Mouse (Mus musculus) MN1 (cell line): ENCODE results near the gene Rps19bp1.

Experiments used
- DNase-seq: peaks from one replicate; pipeline ENCODE4 v3.0.0-alpha.2; 2016; ENCODE audit warnings: low spot score

Rps19bp1 gene

GRCm38 (mm10) chr15:80263610-80264575 is at the start of gene Rps19bp1:
Rps19bp1 (minus strand) TSS chr15:80264315.
- DNase-seq, result peak; percentile 98

- peak; percentile 29 for DNase-seq
Measured at GRCm38 (mm10) chr15:80306146-80306545, 42.0 kb upstream of the Rps19bp1 start.

GRCm38 (mm10) chr15:80304188-80304587 is 40.1 kb upstream of the Rps19bp1 start:
- no peak for DNase-seq

- no peak for DNase-seq
Measured at GRCm38 (mm10) chr15:80303779-80304178, 39.7 kb upstream of the Rps19bp1 start.

DNA sequence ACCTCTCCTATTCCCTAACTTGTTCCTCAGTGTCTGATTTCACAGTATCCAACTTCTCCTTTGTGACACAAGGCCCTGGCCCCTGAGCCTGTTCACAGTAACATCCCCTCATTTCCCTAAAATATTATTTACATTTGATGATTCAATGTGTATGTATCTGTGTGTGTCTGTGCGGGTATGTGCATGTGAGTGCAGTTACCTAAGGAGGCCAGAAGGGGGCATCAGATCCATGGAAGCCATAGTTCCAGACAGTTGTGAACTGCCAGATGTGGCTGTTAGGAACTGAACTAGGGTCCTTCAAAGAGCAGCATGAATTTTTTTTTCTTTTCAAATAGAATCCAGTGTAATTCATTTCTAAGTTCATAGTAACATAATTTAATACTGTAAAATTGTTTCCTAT is 33.0 kb upstream of the Rps19bp1 start:
- DNase-seq, result no peak

GRCm38 (mm10) chr15:80289436-80289835 is 25.3 kb upstream of the Rps19bp1 start:
- DNase-seq, result peak; percentile 91

DNA sequence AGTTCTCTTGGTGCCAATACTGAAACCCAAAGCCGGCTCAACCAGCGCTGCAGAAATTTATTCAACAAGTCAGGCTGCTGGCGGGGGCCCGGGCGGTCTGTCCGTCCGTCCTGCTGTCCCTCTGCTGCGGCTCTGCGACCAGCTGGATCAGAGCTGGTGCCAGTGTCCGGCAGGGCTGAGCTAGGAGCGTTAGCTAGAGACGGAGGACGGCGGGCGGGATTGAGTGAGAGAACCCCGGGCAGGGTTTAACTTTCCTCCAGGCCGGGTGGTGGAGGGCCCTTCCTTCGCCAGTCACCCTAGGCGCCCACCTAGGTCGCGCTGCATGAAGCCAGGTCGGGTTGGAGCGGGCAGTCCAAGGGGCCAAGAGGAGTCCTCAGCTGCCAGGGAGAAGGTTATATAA is 23.9 kb upstream of the Rps19bp1 start:
- DNase-seq, result no peak

GRCm38 (mm10) chr15:80286851-80287415 is 22.8 kb upstream of the Rps19bp1 start, which contains the start of gene Cacna1i:
Cacna1i (plus strand) TSS chr15:80287238.
- DNase-seq, result peak; percentile 72

GRCm38 (mm10) chr15:80280646-80281045 is 16.5 kb upstream of the Rps19bp1 start:
- no peak for DNase-seq

GRCm38 (mm10) chr15:80279053-80279452 is 14.9 kb upstream of the Rps19bp1 start:
- DNase-seq, result no peak

DNA sequence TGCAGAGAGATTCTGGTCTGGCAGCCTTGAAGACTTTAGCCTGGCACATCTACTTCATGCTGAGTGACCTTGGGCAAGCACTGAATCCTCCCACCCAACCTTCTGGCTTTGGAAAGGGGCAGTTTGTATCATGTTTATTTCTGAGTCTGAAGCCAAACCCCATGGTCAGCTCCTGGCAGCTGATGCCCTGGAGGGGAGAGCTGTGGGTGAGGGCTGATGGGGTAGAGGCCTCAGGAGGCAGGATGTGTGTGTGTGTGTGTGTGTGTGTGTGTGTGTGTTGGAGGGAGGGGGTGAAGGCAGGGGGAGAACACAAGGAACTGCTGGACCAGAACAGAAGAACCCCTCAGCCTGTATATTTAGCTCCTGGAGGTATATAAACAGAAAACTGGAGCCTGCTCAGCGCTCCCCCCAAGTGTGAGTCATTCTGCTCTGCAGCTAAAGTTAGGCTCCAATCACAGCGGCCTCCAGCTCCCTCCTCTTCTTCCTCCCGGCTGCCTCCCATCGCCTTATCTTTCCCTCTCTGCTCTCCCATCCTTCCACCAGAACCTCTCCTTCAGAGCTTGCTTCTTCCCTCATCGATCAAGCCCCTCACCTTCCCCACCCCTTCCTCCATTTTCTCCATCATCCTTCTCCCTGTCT is 14.1 kb upstream of the Rps19bp1 start:
- DNase-seq, result no peak

DNA sequence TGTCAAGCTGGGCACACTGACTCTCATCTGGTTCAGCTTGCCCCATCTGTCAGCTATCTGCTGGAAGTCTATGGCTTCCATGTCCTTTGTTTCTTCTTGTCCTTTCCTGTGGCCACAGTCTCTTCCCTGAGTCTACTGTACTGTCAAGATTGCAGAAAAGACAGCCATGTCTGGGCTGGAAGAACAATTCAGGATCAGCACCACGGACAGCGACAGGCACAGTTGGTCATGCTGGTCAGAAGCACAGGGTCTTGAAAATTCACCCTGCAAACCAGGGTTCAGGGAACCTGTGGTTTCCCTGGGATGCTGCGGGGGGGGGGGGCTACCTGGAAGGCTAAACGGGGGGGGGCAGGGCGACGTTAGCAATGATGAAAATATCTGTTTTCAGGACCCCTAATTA is 13.5 kb upstream of the Rps19bp1 start:
- DNase-seq, result no peak

DNA sequence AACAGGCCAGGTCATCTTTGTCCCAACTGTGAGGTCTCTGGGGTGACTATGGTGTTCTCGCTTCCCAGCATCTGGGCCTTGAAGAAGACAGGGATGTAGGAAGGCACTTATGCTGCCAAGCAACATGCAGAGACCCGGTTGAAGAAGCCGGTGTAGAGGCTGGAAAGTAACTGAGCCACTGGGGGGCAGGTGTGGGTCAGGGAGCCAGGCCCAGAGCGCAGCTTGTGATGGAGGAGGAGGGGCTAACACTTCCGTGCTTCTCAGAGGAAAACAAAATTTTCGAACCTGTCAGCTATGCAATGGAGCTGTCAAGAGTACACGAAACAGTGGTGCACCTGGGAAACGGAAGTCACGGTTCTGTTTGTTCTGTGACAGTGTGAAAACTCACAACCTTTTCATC is 13.0 kb upstream of the Rps19bp1 start:
- DNase-seq, result peak; percentile 83

DNA sequence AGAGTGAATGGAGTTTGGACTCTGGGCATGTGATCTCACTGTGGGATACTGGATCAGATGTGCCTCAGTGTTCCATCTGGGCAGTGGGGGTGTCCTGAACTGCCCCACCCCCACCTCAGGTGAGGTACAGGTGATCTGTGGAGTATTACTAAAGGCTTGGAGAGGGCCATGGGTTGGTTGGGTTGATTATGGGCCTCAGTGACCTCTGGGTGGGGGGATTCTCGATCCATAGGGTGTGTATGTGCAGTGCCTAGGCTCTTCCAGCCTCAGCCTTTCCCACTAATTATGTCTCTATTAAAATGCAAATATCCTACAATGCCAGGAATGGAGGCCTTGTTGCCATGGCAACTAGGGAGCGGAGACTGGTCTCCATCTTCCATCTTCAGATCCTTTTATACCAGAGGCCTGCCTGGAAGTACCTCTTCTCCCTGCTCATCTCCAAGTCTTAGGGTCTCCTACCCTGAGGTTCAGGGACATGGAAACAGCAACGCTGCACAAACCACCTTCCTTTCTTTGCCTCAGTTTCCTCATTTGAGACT is 7.8 kb upstream of the Rps19bp1 start:
- no peak for DNase-seq

- peak; percentile 92 for DNase-seq
Measured at GRCm38 (mm10) chr15:80266281-80266680, 2.2 kb upstream of the Rps19bp1 start.

GRCm38 (mm10) chr15:80261100-80261499 is 3.0 kb downstream of the Rps19bp1 start:
- no peak for DNase-seq

- peak; percentile 93 for DNase-seq
Measured at GRCm38 (mm10) chr15:80260677-80261076, 3.4 kb downstream of the Rps19bp1 start.

DNA sequence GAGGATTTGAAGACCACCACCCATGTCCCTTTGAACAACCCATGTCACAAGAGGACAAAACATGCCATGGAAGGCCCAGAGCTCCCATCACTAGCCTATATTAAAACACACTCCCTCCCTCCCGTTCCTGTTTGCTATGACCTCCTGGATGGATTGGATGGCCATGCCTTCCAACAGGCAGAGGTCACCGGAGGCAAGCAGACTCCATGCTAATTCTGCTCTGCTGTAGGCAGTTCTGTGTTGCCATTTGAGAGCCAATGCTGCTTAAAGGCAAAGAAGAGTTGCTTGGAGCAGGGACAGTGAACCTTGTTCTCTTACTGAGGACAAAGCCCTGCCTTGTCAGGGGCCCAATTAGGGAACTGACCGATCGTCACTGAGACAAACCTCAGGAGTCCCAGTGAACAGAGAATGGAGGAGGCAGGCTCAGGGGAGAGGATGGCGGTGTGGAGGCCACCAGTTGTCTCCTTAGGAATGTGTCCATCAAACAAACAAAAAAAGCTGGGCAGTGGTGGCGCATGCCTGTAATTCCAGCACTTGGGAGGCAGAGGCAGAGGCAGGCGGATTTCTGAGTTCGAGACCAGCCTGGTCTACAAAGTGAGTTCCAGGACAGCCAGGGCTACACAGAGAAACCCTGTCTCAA is 4.6 kb downstream of the Rps19bp1 start:
- DNase-seq, result peak; percentile 29

DNA sequence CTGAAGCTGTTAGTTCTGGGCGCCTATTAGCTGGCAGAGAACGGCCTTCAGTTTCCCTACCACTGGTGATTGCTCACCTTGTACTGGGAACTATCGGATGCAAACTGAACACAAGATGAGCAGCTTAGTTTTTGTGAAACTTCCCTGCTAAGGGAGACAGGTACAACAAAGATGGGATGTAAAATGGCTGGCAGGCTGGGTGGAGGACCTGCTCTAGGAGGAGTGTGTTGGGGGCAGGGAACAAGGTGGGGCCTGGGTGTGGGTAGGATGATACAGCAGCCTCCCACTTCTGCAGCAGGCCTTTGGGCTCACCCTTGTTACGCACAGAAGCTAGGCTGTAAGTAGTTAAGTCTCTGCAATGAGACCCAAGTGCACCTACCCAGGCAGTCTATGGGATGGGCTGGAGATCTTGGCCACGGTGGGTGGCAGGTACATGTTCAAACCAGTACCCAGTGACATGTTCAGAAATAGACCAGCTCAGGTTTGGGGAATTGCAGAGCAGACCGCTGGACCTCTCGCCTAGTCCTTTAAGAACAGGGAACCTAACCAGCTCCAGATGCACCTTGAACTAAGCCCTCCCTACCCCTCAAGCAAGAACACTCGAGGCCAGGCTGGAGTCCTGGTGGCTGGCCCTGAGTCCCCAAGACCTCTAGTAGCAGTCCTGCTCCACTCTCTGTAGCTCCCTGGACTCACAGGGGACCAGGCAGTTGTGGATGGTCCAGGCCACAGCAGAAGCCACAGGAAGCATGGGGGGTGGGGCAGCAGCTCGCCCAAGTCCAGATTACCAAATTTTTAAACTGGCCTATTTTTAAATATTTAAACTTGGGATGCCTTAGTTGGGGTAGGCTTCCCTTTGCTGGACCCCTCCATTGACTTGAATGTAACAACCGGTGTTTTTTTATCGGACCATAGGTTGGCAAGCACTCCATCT is 5.6 kb downstream of the Rps19bp1 start:
- DNase-seq, result peak; percentile 63

- peak; percentile 73 for DNase-seq
Measured at GRCm38 (mm10) chr15:80257602-80258239, 6.4 kb downstream of the Rps19bp1 start.
